Mouse (Mus musculus) limb, embryonic 15.5 days (tissue): ENCODE measurements around the gene Lrrfip1. TPM values are rescaled to one million over a fixed set of nuclear protein-coding genes. Genes with fewer than 3 reads are reported as not detected.

Source experiments
- ATAC-seq: fragments of 200-750 bp; cut with Nextera tagmentation; 2 replicates; pipeline ENCODE4 v1.8.0; 2017; ENCODE audit warnings: low read depth, moderate TSS enrichment; ENCODE audit not compliant: insufficient number of reproducible peaks, low FRiP score, low TSS enrichment
- H3K27ac ChIP-seq: fragments of 300-500 bp; sonication (generic); 2 replicates; pipeline ENCODE4 v1.5.1; 2015; ENCODE audit warnings: moderate library complexity, mild to moderate bottlenecking, inconsistent platforms
- H3K27me3 ChIP-seq: fragments of 300-500 bp; sonication (generic); 2 replicates; pipeline ENCODE4 v1.6.1; 2015; ENCODE audit warnings: inconsistent platforms
- H3K36me3 ChIP-seq: fragments of 300-500 bp; sonication (generic); 2 replicates; pipeline ENCODE4 v1.6.1; 2015; ENCODE audit warnings: inconsistent platforms
- H3K4me1 ChIP-seq: fragments of 300-500 bp; sonication (generic); 2 replicates; pipeline ENCODE4 v1.6.1; 2015; ENCODE audit warnings: inconsistent platforms
- H3K4me2 ChIP-seq: fragments of 300-500 bp; sonication (generic); 2 replicates; pipeline ENCODE4 v1.6.1; 2015; ENCODE audit warnings: mild to moderate bottlenecking, inconsistent platforms
- H3K4me3 ChIP-seq: fragments of 300-500 bp; sonication (generic); 2 replicates; pipeline ENCODE4 v1.5.1; 2015; ENCODE audit warnings: mild to moderate bottlenecking, inconsistent platforms
- H3K9ac ChIP-seq: fragments of 300-500 bp; sonication (generic); 2 replicates; pipeline ENCODE4 v1.6.1; 2015; ENCODE audit warnings: inconsistent platforms
- H3K9me3 ChIP-seq: fragments of 300-500 bp; sonication (generic); 2 replicates; pipeline ENCODE4 v1.6.1; 2016; ENCODE audit warnings: inconsistent platforms
- WGBS: fragments of 180-500 bp; shearing (Covaris S2); methylation state at CpG from one replicate; pipeline ENCODE4 v1.1.7; 2015; 5-methylcytosine and 5-hydroxymethylcytosine counted together
- polyA plus RNA-seq: library from polyadenylated mRNA; unstranded; fragments of >200 nt; fragmentation: Nextera tagmentation; extraction: Ambion mirVana; gene quantifications from 2 replicates; pipeline ENCODE4 v1.2.1, GENCODE M21; 2015

Gene Lrrfip1
- polyA plus RNA-seq, 1 experiment from 2014 or later: 56.8 TPM

DNA sequence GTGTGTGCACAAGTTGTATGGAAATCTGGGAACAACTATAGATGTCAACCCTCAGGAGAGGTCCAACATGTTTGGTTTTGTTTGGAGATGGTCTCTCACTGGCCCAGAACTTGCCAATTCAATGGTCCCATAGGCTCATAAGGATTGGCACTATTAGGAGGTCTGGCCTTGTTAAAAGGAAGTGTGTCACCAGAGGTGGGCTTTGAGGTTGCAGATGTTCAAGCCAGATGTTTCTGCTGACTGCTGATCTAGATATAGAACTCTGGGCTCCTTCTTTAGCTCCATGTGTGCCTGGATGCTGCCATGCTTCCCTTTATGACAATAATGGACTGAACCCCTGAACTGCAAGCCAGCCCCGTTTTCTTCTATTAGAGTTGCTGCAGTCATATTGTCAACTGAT, 31.8 kb downstream of the Lrrfip1 start:
- Histone ChIP-seq H3K9ac (no peak overlapping the region), H3K4me3 (no peak overlapping the region), H3K36me3 (no peaks in the 10 kb centered on the region), H3K27me3 (no peaks in the 10 kb centered on the region), H3K9me3 (no peaks in the 10 kb centered on the region), H3K27ac (no peak overlapping the region), H3K4me2 (no peak overlapping the region), H3K4me1 (no peaks in the 10 kb centered on the region)
- WGBS: 73% methylated on average over 1 of the region's 1 CpGs
- no peak for ATAC-seq

DNA sequence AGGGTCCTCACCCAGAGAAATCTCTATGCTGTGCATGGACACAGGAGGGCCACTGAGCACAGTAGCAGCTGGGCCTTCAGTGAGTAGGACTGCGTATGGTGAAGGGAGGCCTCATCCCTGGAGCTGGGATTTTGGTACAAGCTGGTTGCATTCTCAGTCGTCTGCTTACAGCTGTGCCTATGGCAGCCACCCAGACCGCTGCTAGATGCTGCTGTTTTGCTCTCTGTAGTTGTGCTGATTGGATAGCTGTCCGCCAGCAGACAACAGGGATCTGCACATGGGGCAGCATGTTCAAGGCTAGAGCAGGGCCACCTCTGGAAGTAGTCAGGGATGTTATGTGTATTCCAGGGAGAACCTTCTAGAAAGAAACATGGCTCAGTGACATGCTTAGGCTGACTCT, 33.0 kb downstream of the Lrrfip1 start:
- WGBS: 70% methylated on average over 4 of the region's 4 CpGs
- no peak for ATAC-seq
- Histone ChIP-seq H3K36me3 (no peaks in the 10 kb centered on the region), H3K9ac (no peak overlapping the region), H3K27ac (no peak overlapping the region), H3K27me3 (no peaks in the 10 kb centered on the region), H3K4me2 (no peak overlapping the region), H3K4me1 (no peaks in the 10 kb centered on the region), H3K9me3 (no peaks in the 10 kb centered on the region), H3K4me3 (no peak overlapping the region)

DNA sequence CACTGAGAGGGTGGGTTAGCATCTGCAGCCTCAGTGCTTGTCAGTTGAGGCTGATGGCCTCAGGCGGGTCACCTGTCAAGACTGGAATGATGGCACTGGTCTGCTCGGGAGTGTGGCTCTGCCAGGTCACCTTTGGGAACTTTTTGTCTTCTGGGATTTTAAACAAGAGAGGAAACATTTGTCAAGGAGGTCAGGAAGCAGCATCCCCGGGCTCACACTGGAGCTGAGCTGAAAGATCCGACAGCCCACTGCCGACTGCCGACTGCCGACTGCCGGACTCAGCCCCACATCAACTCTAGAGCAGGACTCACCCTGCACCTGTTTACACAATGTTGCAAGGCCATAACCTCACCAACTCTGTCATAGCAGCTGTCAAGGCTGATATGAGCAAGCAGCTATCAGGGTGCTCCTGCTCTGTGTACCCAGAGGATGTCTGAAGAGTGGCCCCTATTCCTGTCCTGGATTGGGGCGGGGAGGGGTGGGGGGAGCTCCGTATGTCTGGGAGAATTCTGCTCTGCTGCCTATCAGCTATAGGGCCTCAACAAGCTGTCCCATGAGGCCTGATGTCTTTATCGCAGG, 33.9 kb downstream of the Lrrfip1 start:
- 63% methylated on average over 11 of the region's 11 CpGs for WGBS

DNA sequence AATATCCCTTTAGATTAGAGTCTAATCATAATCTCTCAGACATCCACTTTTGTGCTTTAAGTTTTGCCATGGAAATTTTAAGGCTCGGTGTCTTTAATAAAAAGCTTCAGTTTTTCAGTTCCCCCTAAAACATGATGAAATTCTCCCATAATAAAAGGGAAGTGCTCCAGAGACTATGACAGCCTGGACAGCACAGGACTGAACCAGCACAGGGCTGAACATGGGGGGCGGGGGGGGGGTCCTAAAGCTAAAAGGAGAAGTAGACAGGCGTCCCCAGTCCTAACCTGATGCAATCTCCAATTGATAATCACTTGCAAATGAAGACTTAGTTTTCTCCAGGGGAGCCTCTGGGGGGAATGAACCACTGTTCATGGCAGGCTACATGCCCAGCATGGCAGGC, 36.0 kb downstream of the Lrrfip1 start:
- ATAC-seq: no peak
- H3K27ac ChIP-seq: no peak overlapping the region
- no peaks in the 10 kb centered on the region for H3K9me3 ChIP-seq
- no peak overlapping the region for H3K4me2 ChIP-seq
- H3K36me3 ChIP-seq: no peaks in the 10 kb centered on the region
- no peak overlapping the region for H3K9ac ChIP-seq
- H3K4me3 ChIP-seq: no peak overlapping the region
- no peaks in the 10 kb centered on the region for H3K27me3 ChIP-seq
- 88% methylated on average over 3 of the region's 3 CpGs for WGBS
- H3K4me1 ChIP-seq: peaks cover 10% of the 10 kb centered on the region; the same call in 1 of the 2 replicates

More for the DNA sequence above, 33.9 kb downstream of the Lrrfip1 start:
- Histone ChIP-seq H3K9me3 (no peaks in the 10 kb centered on the region), H3K4me2 (no peak overlapping the region), H3K27me3 (no peaks in the 10 kb centered on the region), H3K4me3 (no peak overlapping the region), H3K36me3 (no peaks in the 10 kb centered on the region), H3K9ac (no peak overlapping the region), H3K4me1 (no peaks in the 10 kb centered on the region), H3K27ac (no peak overlapping the region)
- ATAC-seq: no peak; the same call in 1 of the 2 replicates

DNA sequence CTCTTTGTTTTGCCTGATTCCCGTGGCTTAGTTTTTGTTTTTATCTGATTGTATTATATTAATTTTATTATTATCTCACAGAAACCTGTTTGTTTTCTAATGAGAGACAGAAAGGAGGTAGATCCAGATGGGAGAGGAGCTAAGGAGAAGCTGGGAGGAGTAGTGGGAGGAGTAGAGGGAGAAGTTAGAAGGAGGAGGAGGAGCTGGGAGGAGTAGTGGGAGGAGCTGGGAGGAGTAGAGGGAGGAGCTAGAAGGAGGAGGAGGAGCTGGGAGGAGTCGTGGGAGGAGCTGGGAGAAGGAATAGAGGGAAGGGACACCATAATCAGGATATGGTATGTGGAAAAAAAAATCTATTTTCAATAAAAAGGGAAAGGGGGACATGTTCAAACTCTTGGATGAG, 36.7 kb downstream of the Lrrfip1 start:
- Histone ChIP-seq H3K27me3 (no peaks in the 10 kb centered on the region), H3K4me2 (no peak overlapping the region), H3K9me3 (no peaks in the 10 kb centered on the region), H3K36me3 (no peaks in the 10 kb centered on the region), H3K4me3 (no peak overlapping the region), H3K4me1 (peaks cover 13% of the 10 kb centered on the region; the same call in 1 of the 2 replicates), H3K9ac (no peak overlapping the region), H3K27ac (no peak overlapping the region)
- 80% methylated on average over 2 of the region's 2 CpGs for WGBS
- ATAC-seq: no peak

DNA sequence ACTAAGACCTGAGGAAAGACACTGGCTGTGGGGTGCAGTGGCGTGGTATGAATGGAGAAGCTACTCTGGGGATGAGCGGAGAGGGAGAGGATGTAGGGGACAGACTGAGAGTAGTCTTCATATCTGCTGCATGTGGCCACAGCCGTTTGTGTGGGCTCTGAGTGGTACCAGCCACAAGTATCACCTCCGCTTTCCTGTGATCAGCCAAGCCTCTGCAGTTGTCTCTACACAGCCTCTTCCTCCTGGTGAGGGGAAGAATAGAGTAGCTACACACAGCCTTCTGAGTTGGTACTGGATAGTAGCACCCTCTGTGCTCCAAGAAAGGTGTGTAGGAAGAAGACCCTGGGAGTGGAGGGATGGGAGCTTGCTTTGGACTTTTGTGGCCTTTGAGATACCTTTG, 38.7 kb downstream of the Lrrfip1 start:
- Histone ChIP-seq H3K9me3 (no peaks in the 10 kb centered on the region), H3K4me2 (no peak overlapping the region), H3K9ac (no peak overlapping the region), H3K36me3 (no peaks in the 10 kb centered on the region), H3K4me3 (no peak overlapping the region), H3K27ac (no peak overlapping the region), H3K4me1 (peaks cover 13% of the 10 kb centered on the region; the same call in 1 of the 2 replicates), H3K27me3 (no peaks in the 10 kb centered on the region)
- 88% methylated on average over 4 of the region's 4 CpGs for WGBS
- no peak for ATAC-seq

DNA sequence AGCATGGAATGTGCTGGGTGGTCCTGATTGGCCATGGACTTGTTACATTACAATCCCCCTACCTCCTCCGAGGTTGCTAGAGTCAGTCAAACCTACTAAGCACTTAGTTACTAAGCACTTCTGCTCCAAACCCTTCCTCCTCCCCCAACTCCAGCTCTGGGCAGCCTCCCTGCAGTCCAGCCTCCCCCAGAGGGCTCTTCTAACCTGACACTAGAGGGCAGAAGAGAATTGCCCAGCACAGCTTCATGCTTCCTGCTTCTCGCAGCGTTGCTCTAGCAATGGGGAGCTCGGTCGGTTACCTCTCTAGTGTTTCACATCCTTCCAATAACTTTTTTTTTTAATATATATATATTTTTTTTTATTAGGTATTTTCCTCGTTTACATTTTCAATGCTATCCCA, 39.5 kb downstream of the Lrrfip1 start:
- Histone ChIP-seq H3K9ac (no peak overlapping the region), H3K4me1 (peaks cover 14% of the 10 kb centered on the region), H3K9me3 (no peaks in the 10 kb centered on the region), H3K27me3 (no peaks in the 10 kb centered on the region), H3K4me2 (no peak overlapping the region), H3K36me3 (no peaks in the 10 kb centered on the region), H3K27ac (no peak overlapping the region), H3K4me3 (no peak overlapping the region)
- 54% methylated on average over 6 of the region's 6 CpGs for WGBS
- no peak for ATAC-seq

DNA sequence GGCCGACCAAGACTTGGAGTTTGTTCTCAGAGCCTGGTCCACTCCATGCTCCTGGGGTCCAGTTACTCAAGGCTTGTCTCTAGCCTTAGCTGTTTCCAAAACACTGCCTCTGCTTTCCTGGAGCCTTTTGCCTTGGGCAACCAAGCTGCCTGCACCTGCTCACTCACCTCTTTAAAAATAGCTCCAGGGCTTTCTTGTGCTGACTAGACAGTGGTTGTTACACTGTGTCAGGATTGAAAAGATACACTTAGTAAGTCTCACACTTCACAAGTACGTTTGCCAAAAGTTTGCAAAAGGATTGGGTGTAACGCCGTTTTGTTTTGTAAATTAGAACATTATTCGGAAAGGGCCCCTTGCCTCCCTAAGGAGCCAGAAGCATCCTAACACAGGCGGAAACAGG, 40.0 kb downstream of the Lrrfip1 start:
- peaks cover 16% of the 10 kb centered on the region for H3K4me1 ChIP-seq
- ATAC-seq: no peak
- H3K9me3 ChIP-seq: no peaks in the 10 kb centered on the region
- H3K9ac ChIP-seq: no peak overlapping the region
- no peaks in the 10 kb centered on the region for H3K27me3 ChIP-seq
- H3K4me3 ChIP-seq: no peak overlapping the region
- 25% methylated on average over 6 of the region's 6 CpGs for WGBS
- H3K36me3 ChIP-seq: no peaks in the 10 kb centered on the region
- H3K27ac ChIP-seq: no peak overlapping the region
- H3K4me2 ChIP-seq: no peak overlapping the region

DNA sequence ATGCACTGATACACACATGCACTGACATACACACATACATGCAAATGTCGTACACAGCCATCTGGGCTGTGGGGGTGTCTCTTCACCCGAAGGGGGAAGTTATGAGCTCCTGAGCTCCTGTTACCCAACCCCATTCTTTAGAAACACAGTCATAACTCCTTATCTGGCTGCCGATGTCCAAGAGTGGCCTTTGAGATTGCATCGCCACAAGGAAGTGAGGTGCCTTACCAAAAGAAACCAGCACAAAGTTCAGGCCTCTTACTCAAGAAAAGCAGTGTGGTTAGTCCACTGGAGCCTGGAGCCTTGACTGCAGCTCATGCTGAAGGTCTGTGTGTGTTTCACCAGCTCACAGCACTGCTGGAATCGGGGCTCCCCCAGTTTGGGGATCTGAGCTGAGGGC, 43.1 kb downstream of the Lrrfip1 start:
- Histone ChIP-seq H3K27ac (no peak overlapping the region), H3K27me3 (no peaks in the 10 kb centered on the region), H3K4me3 (no peak overlapping the region), H3K9me3 (no peaks in the 10 kb centered on the region), H3K9ac (no peak overlapping the region), H3K36me3 (no peaks in the 10 kb centered on the region), H3K4me1 (peaks cover 16% of the 10 kb centered on the region), H3K4me2 (no peak overlapping the region)
- ATAC-seq: no peak
- 92% methylated on average over 5 of the region's 5 CpGs for WGBS

DNA sequence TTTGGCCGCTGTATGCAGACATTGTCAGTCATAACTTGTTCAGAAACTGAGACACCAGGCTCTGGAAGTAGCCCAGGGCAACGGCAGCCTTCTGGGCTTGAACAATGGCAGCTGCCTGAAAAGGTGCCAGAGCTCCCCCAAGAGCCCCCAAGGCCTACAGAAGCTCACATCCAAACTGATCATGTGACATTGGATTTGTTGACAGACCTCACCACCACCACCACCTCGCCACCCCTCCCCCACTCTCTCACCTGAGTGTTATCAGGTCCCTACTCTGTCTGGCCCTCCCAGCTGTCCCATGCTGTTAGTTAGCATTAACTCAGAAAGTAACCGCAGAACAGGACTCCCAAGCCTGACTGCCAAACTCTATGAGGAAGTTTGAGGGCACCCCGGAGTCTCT, 44.7 kb downstream of the Lrrfip1 start:
- no peaks in the 10 kb centered on the region for H3K9me3 ChIP-seq
- H3K4me2 ChIP-seq: no peak overlapping the region
- no peak overlapping the region for H3K27ac ChIP-seq
- H3K9ac ChIP-seq: no peak overlapping the region
- H3K4me1 ChIP-seq: peaks cover 16% of the 10 kb centered on the region
- no peak overlapping the region for H3K4me3 ChIP-seq
- H3K36me3 ChIP-seq: no peaks in the 10 kb centered on the region
- 52% methylated on average over 5 of the region's 5 CpGs for WGBS
- H3K27me3 ChIP-seq: no peaks in the 10 kb centered on the region
- ATAC-seq: no peak

DNA sequence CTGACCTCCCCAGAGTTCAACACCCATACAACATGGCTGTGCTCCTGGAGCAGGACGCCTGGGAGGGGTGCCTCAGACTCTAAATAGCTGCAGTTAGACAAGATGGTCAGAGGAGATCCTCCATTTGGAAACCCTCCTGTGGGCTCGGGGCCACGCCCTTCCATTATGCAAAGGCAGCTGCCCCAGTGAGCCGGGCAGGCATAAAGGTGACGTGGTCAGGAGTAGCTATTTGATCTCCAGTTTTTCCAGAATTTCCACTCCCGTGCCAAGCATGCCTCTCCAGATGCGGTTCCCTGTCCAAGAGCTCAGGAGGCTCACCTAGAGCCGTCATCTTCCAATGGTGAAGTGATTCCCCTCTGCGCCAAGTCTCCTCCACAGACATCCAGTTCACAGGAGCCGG, 45.6 kb downstream of the Lrrfip1 start:
- Histone ChIP-seq H3K4me2 (no peak overlapping the region), H3K4me1 (peaks cover 9% of the 10 kb centered on the region), H3K27ac (no peak overlapping the region), H3K4me3 (no peak overlapping the region), H3K27me3 (no peaks in the 10 kb centered on the region), H3K9me3 (no peaks in the 10 kb centered on the region), H3K9ac (no peak overlapping the region), H3K36me3 (no peaks in the 10 kb centered on the region)
- ATAC-seq: no peak
- 67% methylated on average over 10 of the region's 10 CpGs for WGBS

DNA sequence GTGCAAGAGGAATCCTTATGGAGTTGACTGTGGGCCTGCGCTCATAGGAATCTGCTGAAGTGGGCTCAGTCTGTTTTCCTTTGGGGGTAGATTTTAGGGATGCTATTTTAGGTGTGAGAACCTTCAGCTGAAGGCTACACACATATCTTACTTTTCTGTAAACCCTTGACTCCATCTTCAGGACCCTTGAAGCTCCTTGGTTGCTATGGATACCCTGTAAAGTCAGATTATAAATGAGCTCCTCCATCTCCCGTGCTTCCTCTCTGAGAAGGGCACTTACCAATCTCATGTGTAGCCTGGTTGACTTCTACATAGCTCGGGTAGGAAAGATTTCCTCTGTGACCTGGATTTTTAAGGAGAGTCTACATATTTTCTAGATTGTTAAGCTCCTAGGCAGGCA, 46.1 kb downstream of the Lrrfip1 start:
- Histone ChIP-seq H3K4me2 (no peak overlapping the region), H3K36me3 (no peaks in the 10 kb centered on the region), H3K4me1 (peaks cover 6% of the 10 kb centered on the region), H3K4me3 (no peak overlapping the region), H3K27ac (no peak overlapping the region), H3K27me3 (no peaks in the 10 kb centered on the region), H3K9ac (no peak overlapping the region), H3K9me3 (no peaks in the 10 kb centered on the region)
- 64% methylated on average over 3 of the region's 3 CpGs for WGBS
- no peak for ATAC-seq

DNA sequence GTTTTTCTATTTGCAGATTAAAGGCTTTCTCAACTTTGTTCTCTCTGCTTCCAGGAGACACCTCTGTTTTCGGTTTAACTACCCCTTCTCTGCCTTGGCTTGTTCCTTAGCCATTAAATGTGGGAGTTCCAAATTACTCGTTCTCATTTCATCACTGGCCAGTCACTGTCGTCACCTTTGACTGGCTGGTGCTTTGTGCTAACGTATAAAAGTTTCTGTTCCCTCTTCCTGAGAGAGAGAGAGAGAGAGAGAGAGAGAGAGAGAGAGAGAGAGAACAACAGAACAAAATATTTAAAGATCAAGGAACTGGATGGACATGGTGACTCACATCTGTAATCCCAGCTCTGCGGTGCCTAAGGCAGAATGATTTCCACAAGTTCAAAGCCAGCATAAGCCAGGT, 47.7 kb downstream of the Lrrfip1 start:
- Histone ChIP-seq H3K4me1 (peaks cover 8% of the 10 kb centered on the region), H3K4me3 (no peak overlapping the region), H3K36me3 (no peaks in the 10 kb centered on the region), H3K27ac (no peak overlapping the region), H3K27me3 (no peaks in the 10 kb centered on the region), H3K4me2 (no peak overlapping the region), H3K9me3 (no peaks in the 10 kb centered on the region), H3K9ac (no peak overlapping the region)
- WGBS: 39% methylated on average over 5 of the region's 5 CpGs
- no peak for ATAC-seq
